In genomic region chrX:102018890-102019289, GRCm38 (mm10) we compare ENCODE assay signal across 11 mouse cellular contexts. TPM values are rescaled to one million over a fixed set of nuclear protein-coding genes. Genes with fewer than 3 reads are reported as not detected.
DNase-seq lines count a peak whose midpoint lies in the region; ATAC-seq lines count a peak whose summit lies in the region.
"Had no signal": no experiment of that assay in that cellular context is flagged by ENCODE, and none has a peak within 500 bp of the region (broad histone marks: within the 10 kb centered on the region; RNA-seq: fewer than 3 reads in every experiment).

No protein-coding gene starts in this region.

- ATAC-seq in kidney, embryonic 14.5 days (ENCODE audit: low FRiP score, low TSS enrichment), result peak; percentile 75; the same call in 1 of the 2 replicates
- ATAC-seq in stomach, embryonic 16.5 days (ENCODE audit: insufficient read depth, low FRiP score), result peak; percentile 73
- ATAC-seq: activated CD4-positive, CD25-positive, alpha-beta regulatory T cell, adult 4 months; forebrain, postnatal 0 days had no signal

- no peaks in the 10 kb centered on the region for H3K27me3 ChIP-seq in kidney, embryonic 14.5 days (ENCODE audit: control insufficient read depth, insufficient read depth, low read length)
- peaks cover 9% of the 10 kb centered on the region for H3K27me3 ChIP-seq in stomach, embryonic 16.5 days (ENCODE audit: control insufficient read depth, insufficient read depth, low read length)

- no peak overlapping the region for H3K9ac ChIP-seq in kidney, embryonic 14.5 days (ENCODE audit: low read depth, low read length)
- no peak overlapping the region for H3K9ac ChIP-seq in stomach, embryonic 16.5 days (ENCODE audit: low read length)
- H3K9ac ChIP-seq: forebrain, postnatal 0 days; neural tube, embryonic 15.5 days had no signal

- no peaks in the 10 kb centered on the region for H3K9me3 ChIP-seq in kidney, embryonic 14.5 days (ENCODE audit: control insufficient read depth, low read length)
- no peaks in the 10 kb centered on the region for H3K9me3 ChIP-seq in stomach, embryonic 16.5 days (replicated peaks; ENCODE audit: control insufficient read depth, low read length)
- H3K9me3 ChIP-seq: neural tube, embryonic 15.5 days had no signal

- H3K4me2 ChIP-seq in kidney, embryonic 14.5 days (replicated peaks; ENCODE audit: low read depth, low read length), result 0 out of 2 replicates have a peak overlapping the region, but pooled peaks have one; percentile 8
- H3K4me2 ChIP-seq in stomach, embryonic 16.5 days (ENCODE audit: low read depth, low read length), result no peak overlapping the region
- H3K4me2 ChIP-seq: midbrain, embryonic 11.5 days; neural tube, embryonic 15.5 days had no signal

- no peaks in the 10 kb centered on the region for H3K36me3 ChIP-seq in kidney, embryonic 14.5 days (ENCODE audit: control insufficient read depth, insufficient read depth, low read length)
- H3K36me3 ChIP-seq in stomach, embryonic 16.5 days (ENCODE audit: control insufficient read depth, insufficient read depth, low read length), result no peaks in the 10 kb centered on the region
- H3K36me3 ChIP-seq: neural tube, embryonic 15.5 days had no signal

- DNase-seq in kidney, postnatal 10 days, result no peak
- DNase-seq in right cerebral cortex, adult 18-20 months, result peak; percentile 54
- DNase-seq in right cerebral cortex, postnatal 25 days, result no peak
- peak; percentile 73 for DNase-seq in layer of hippocampus, adult 9-11 months
- no peak for DNase-seq in cerebellum, adult 18-20 months
- DNase-seq: forebrain, postnatal 0 days had no signal

- no peak overlapping the region for H3K4me3 ChIP-seq in kidney, embryonic 14.5 days (ENCODE audit: low read length)
- H3K4me3 ChIP-seq in stomach, embryonic 16.5 days (replicated peaks; ENCODE audit: low read length), result no peak overlapping the region
- H3K4me3 ChIP-seq: neural tube, embryonic 15.5 days had no signal

- H3K4me1 ChIP-seq in kidney, embryonic 14.5 days (ENCODE audit: control insufficient read depth, insufficient read depth, low read length), result no peaks in the 10 kb centered on the region
- peaks cover 5% of the 10 kb centered on the region; the same call in 1 of the 2 replicates for H3K4me1 ChIP-seq in stomach, embryonic 16.5 days (ENCODE audit: control insufficient read depth, insufficient read depth, low read length)
- H3K4me1 ChIP-seq: neural tube, embryonic 15.5 days had no signal

- no peak overlapping the region for H3K27ac ChIP-seq in kidney, embryonic 14.5 days (ENCODE audit: low read depth, low read length)
- H3K27ac ChIP-seq in stomach, embryonic 16.5 days (ENCODE audit: low read length), result 0 out of 2 replicates have a peak overlapping the region, but pooled peaks have one; percentile 49
- H3K27ac ChIP-seq: neural tube, embryonic 15.5 days had no signal

- WGBS in kidney, embryonic 14.5 days, result 40% methylated on average over 3 of the region's 3 CpGs
- WGBS in stomach, embryonic 16.5 days, result 41% methylated on average over 3 of the region's 3 CpGs

RNA-seq across cellular contexts. Expression of gene Rtl5, which starts 52.2 kb away (rescaled TPM):
- 2.0 and 2.6 TPM in 2 replicates for polyA plus RNA-seq in kidney, embryonic 14.5 days (2014; fragmentation: Nextera tagmentation; extraction: Ambion mirVana)
- polyA plus RNA-seq in stomach, embryonic 16.5 days (2015; fragmentation: Nextera tagmentation; extraction: Ambion mirVana), result 2.3 and 2.7 TPM in 2 replicates

Comparison
In these comparisons a context has a peak if more than half of its experiments do, and no peak if none do; other contexts are left out.
1. DNase-seq: peak in right cerebral cortex, adult 18-20 months (single experiment) and layer of hippocampus, adult 9-11 months (single experiment); none in kidney, postnatal 10 days (single experiment), right cerebral cortex, postnatal 25 days (single experiment) and cerebellum, adult 18-20 months (0 of 2).